Mouse (Mus musculus) B cell, adult 67 days (primary cell): ENCODE results near the gene Gprasp1. TPM values are rescaled to one million over a fixed set of nuclear protein-coding genes. Genes with fewer than 3 reads are reported as not detected.

Experiments
- total RNA-seq, 2 experiments: library from RNA; stranded (reverse); gene quantifications; 4 replicates each; pipeline ENCODE4 v1.2.4; 2023

Gene Gprasp1
- 10 to 100 TPM; 52.1 to 61.7 TPM for total RNA-seq

DNA sequence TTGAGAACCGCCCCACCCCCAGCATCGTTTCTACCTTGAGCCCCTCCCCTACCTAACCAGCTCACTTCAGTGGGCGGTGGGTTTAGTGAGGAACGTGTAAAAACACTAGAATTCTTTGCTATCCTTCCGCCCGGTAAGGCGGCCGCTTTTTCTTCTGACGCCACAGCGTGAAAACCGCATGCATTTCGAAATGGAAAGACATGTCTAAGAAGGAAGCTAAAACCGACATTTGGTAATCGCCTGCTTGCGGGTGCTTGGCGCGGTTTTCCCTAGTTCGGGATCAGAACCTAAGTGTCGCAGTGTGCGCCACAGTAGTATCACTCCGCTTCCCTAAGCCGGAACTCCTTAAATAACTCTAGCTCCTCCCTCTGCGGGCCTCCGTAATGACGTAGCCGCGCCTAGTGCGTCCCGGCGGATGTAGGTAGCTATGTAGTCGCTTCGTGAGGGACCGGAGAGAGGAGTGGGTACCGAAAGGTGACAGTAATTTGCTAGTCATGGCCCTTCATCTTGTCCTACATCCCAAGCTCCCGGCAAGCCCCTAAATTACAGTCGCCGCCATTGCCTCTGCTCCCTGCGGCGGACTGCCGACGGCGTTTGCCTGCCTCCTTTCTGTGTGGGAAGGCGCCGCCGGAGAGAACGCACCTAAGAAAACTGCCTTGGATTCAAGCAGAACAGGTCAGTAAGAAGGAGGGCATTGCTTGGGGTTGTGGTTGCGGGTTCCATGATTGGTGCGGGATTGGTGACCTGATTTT is at the start of gene Gprasp1, which contains the start of gene Armcx5:
Gene Gprasp1, plus strand, starts transcription at position 430 of the 752 bp plus-strand sequence.
Gene Armcx5, plus strand, starts transcription at position 430 of the 752 bp plus-strand sequence.

DNA sequence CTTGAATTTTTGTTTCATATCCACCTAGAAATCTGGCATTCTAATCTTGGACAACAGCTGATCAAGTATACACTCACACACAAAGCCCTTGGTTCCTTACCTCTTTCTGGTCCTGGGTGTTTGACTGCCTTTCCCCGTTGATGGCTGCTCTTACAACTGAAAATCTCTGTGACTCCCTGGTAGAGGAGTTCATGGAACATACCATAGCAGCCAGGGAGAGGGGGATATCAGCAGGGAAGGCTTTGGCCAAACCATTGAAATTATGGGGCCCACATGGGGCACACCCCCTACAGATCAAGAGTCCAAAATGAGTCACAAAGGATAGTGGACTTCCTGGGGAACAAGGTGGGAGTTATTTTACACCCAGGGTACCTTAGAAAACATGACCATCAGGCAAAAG is 48.9 kb upstream of the Gprasp1 start, which contains the start of gene Tcp11x2:
Gene Tcp11x2, minus strand, starts transcription at position 158 of the 400 bp plus-strand sequence.

DNA sequence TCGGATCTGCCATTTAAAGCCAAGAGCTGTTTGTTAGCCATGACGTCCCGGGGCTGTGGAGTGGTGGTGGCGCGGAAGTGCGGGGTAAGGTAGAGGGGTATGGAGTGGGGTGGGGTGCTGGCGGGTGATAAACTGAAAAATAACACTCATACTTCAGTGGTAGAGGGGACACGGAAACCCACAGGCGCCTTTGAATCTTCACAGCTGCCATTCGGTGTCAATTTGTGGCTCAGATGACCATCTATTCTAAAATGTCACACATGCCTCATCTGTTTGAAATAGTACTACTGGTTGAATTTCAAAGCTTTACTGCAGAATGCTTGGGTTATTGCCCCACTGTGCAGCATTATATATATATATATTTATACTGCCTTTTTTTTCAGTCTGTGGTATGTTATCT is 17.4 kb upstream of the Gprasp1 start, which contains the start of gene Tmsb15a:
Gene Tmsb15a, minus strand, starts transcription at position 101 of the 400 bp plus-strand sequence.

DNA sequence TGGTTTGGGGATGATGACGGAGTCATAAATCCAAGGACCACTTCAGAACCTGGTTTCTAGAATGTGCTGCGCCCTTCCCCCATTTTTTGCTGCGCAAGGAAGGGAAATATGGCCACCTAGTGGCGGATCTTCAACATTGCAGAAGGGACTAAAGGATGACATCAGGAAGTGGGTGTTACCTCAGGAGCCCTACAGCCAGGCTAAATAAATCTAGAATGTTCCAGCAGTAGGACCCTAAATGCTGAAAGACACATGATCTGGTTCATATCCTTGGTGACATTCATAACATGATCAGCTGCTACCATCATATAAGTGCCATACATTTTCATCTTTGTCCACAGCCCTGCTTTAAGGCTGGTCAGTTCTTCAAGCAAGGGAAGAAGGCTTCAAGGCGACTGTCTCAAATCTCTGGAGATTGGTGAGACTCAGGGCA is 54.7 kb downstream of the Gprasp1 start, which contains the start of gene Bhlhb9:
Gene Bhlhb9, plus strand, starts transcription at position 383 of the 433 bp plus-strand sequence.

DNA sequence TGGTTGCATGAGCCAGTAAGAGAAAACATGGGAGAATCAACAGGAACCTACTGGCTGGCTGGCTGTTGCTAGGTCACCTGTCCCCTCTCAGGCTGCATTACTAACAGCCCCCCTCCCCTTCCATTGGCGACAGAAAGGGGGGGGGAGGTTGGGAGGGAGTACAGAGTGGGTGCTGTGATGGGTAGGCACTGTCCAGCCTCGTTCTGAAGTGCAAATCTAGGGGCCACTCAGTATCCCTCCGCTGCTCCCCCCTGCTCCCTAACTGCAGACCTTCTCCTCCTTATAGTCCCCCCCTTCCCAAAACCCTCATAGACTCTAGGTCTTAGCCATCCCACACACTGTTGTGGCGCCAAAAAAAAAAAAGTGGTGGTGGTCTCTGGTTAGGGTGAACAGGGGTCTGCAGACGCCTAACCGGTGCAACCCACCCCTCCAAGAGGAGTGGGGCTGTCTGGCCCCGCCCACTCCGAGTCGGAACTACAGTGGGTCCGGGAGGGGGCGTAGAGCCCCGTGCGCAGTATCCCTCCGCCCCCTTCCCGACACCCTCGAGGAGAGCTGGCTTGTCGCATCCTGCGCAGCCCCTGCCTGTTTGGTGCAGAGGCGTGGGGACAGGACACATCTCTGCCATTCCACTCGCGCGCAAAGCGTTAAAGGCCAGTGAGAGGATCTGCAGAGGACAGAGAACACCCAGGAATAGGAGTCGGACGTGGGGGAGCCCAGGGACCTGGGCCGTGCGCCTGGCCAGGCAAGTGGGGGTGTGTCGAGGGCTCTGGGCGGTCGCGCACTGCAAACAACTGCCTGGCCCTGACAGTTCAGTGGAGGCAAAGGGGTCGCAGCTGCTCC is 96.2 kb downstream of the Gprasp1 start, which contains the start of gene Gprasp2:
Gene Gprasp2, plus strand, starts transcription at position 514 of the 840 bp plus-strand sequence.

Other genes with a start within 250 kb of the Gprasp1 start
- not detected for gene AV320801, start 248.1 kb upstream of the Gprasp1 start, total RNA-seq
- gene Nxf7, start 144.0 kb upstream of the Gprasp1 start, total RNA-seq = not detected
- not detected for gene Prame, start 115.0 kb upstream of the Gprasp1 start, total RNA-seq
- not detected for gene Tcp11x2, start 48.9 kb upstream of the Gprasp1 start, total RNA-seq
- gene Tmsb15a, start 17.5 kb upstream of the Gprasp1 start, total RNA-seq = not detected
- gene Armcx5, start within 50 bp of the Gprasp1 start, total RNA-seq = 10 to 100 TPM; 29.0 to 33.0 TPM
- gene Bhlhb9, start 54.9 kb downstream of the Gprasp1 start, total RNA-seq = 10 to 100 TPM; 12.0 to 12.2 TPM
- 10 to 100 TPM in 1 of 2 experiments, 1 to 10 TPM in 1; 9.3 to 17.2 TPM for gene Gprasp2, start 96.3 kb downstream of the Gprasp1 start, total RNA-seq